ENCODE assay signal across 17 mouse cellular contexts in genomic region chr2:73611798-73612197, GRCm38 (mm10). TPM values are rescaled to one million over a fixed set of nuclear protein-coding genes. Genes with fewer than 3 reads are reported as not detected.
DNase-seq lines count a peak whose midpoint lies in the region; ATAC-seq and TF ChIP-seq lines count a peak whose summit lies in the region.
"Had no signal": no experiment of that assay in that cellular context is flagged by ENCODE, and none has a peak within 500 bp of the region (broad histone marks: within the 10 kb centered on the region; RNA-seq: fewer than 3 reads in every experiment).

No protein-coding gene starts in this region.

- 68% methylated on average over 6 of the region's 6 CpGs for WGBS in intestine, embryonic 14.5 days
- WGBS in intestine, embryonic 15.5 days = 72% methylated on average over 6 of the region's 6 CpGs
- WGBS in liver, adult 2 months = 88% methylated on average over 6 of the region's 6 CpGs
- 73% methylated on average over 6 of the region's 6 CpGs for WGBS in liver, postnatal 0 days (ENCODE audit: insufficient replicate concordance)

- no peak overlapping the region for H3K27ac ChIP-seq in intestine, embryonic 14.5 days (ENCODE audit: low read depth)
- no peak overlapping the region for H3K27ac ChIP-seq in intestine, embryonic 15.5 days
- H3K27ac ChIP-seq in liver, adult 2 months (replicated peaks; ENCODE audit: insufficient read depth, low read depth, low read length) = no peak overlapping the region
- H3K27ac ChIP-seq in liver, postnatal 0 days (ENCODE audit: low read depth) = no peak overlapping the region
- peak overlapping the region; percentile 96 for H3K27ac ChIP-seq in layer of hippocampus, adult 2 months
- H3K27ac ChIP-seq: embryonic facial prominence, embryonic 13.5 days; forebrain, embryonic 12.5 days; heart, embryonic 13.5 days had no signal

- H3K9me3 ChIP-seq in intestine, embryonic 14.5 days (ENCODE audit: control insufficient read depth, low read length) = no peaks in the 10 kb centered on the region
- no peaks in the 10 kb centered on the region for H3K9me3 ChIP-seq in intestine, embryonic 15.5 days
- H3K9me3 ChIP-seq in liver, postnatal 0 days (ENCODE audit: low read length) = no peaks in the 10 kb centered on the region
- H3K9me3 ChIP-seq: embryonic facial prominence, embryonic 13.5 days; forebrain, embryonic 12.5 days; heart, embryonic 13.5 days had no signal

- H3K4me2 ChIP-seq in intestine, embryonic 14.5 days (ENCODE audit: low read length) = no peak overlapping the region
- no peak overlapping the region for H3K4me2 ChIP-seq in intestine, embryonic 15.5 days (replicated peaks)
- no peak overlapping the region for H3K4me2 ChIP-seq in liver, postnatal 0 days (ENCODE audit: low read depth, low read length)
- H3K4me2 ChIP-seq in myocyte (ENCODE audit: low read depth) = no peak overlapping the region
- H3K4me2 ChIP-seq: embryonic facial prominence, embryonic 13.5 days; forebrain, embryonic 12.5 days; heart, embryonic 13.5 days had no signal

- ATAC-seq in intestine, embryonic 14.5 days (replicated peaks; ENCODE audit: low FRiP score, low TSS enrichment, low read depth) = no peak
- no peak for ATAC-seq in intestine, embryonic 15.5 days
- no peak for ATAC-seq in liver, postnatal 0 days
- ATAC-seq: forebrain, postnatal 0 days had no signal

- no peaks in the 10 kb centered on the region for H3K79me2 ChIP-seq in liver, adult 2 months (ENCODE audit: control insufficient read depth, insufficient read depth, low read length)
- H3K79me2 ChIP-seq in myocyte (ENCODE audit: control insufficient read depth, insufficient read depth) = no peaks in the 10 kb centered on the region

- TF ChIP-seq CTCF in liver, adult 2 months (IDR thresholded peaks at IDR 0.05; ENCODE audit: low read depth, low read length) = no peak
- no peak for TF ChIP-seq CTCF in liver, postnatal 0 days (IDR thresholded peaks at IDR 0.05; ENCODE audit: low read depth)
- TF ChIP-seq CTCF in layer of hippocampus, adult 2 months (conservative IDR thresholded peaks at IDR 0.05) = no peak

- no peaks in the 10 kb centered on the region for H3K4me1 ChIP-seq in intestine, embryonic 14.5 days (replicated peaks; ENCODE audit: control insufficient read depth, insufficient read depth, low read length)
- H3K4me1 ChIP-seq in intestine, embryonic 15.5 days (replicated peaks) = no peaks in the 10 kb centered on the region
- H3K4me1 ChIP-seq in liver, adult 2 months (ENCODE audit: control insufficient read depth, insufficient read depth, low read length) = peaks cover 14% of the 10 kb centered on the region
- no peaks in the 10 kb centered on the region for H3K4me1 ChIP-seq in liver, postnatal 0 days (ENCODE audit: insufficient read depth)
- H3K4me1 ChIP-seq: forebrain, embryonic 12.5 days had no signal

- no peak overlapping the region for H3K4me3 ChIP-seq in intestine, embryonic 14.5 days (ENCODE audit: low read depth, low read length)
- H3K4me3 ChIP-seq in intestine, embryonic 15.5 days (replicated peaks) = no peak overlapping the region
- no peak overlapping the region for H3K4me3 ChIP-seq in liver, adult 2 months (ENCODE audit: insufficient read depth, low read depth, low read length)
- H3K4me3 ChIP-seq in liver, postnatal 0 days (ENCODE audit: low read depth, low read length) = no peak overlapping the region
- H3K4me3 ChIP-seq in layer of hippocampus, adult 2 months = no peak overlapping the region
- H3K4me3 ChIP-seq in myocyte = no peak overlapping the region
- H3K4me3 ChIP-seq: embryonic facial prominence, embryonic 13.5 days; forebrain, embryonic 12.5 days; heart, embryonic 13.5 days had no signal

- no peaks in the 10 kb centered on the region for H3K27me3 ChIP-seq in intestine, embryonic 14.5 days (replicated peaks; ENCODE audit: control insufficient read depth, insufficient read depth, low read length)
- no peaks in the 10 kb centered on the region for H3K27me3 ChIP-seq in intestine, embryonic 15.5 days (replicated peaks)
- H3K27me3 ChIP-seq in liver, adult 2 months (ENCODE audit: control insufficient read depth, insufficient read depth, low read length) = no peaks in the 10 kb centered on the region
- no peaks in the 10 kb centered on the region for H3K27me3 ChIP-seq in liver, postnatal 0 days (ENCODE audit: insufficient read depth, low read length)
- H3K27me3 ChIP-seq in myocyte (ENCODE audit: control insufficient read depth, insufficient read depth, insufficient read length) = no peaks in the 10 kb centered on the region
- H3K27me3 ChIP-seq: embryonic facial prominence, embryonic 13.5 days; forebrain, embryonic 12.5 days; heart, embryonic 13.5 days had no signal

- DNase-seq in intestine, embryonic 14.5 days (ENCODE audit: low spot score) = peak; percentile 31
- DNase-seq in liver, adult 2 months (ENCODE audit: extremely low read depth, low read depth, low spot score) = peak; percentile 15
- DNase-seq in liver, postnatal 0 days = no peak
- peak; percentile 66 to 76 for DNase-seq in layer of hippocampus, adult 2 months (ENCODE audit: low spot score in 2 of 2)
- DNase-seq in lung, postnatal 14 days = no peak
- DNase-seq: adrenal gland, postnatal 10 days; cerebellum, adult 18-20 months; cerebellum, adult 9-11 months; cerebellum, postnatal 36 days; forebrain, postnatal 0 days; gastrocnemius, postnatal 14 days; heart, postnatal 36 days had no signal

- no peak for TF ChIP-seq POLR2A in liver, adult 2 months (IDR thresholded peaks at IDR 0.05; ENCODE audit: extremely low read depth, insufficient read depth, low read length)
- no peak for TF ChIP-seq POLR2A in myocyte (IDR thresholded peaks at IDR 0.05; ENCODE audit: insufficient read length, low read depth)

- TF ChIP-seq EP300 in liver, postnatal 0 days (IDR thresholded peaks at IDR 0.05; ENCODE audit: low read depth) = no peak

- no peak overlapping the region for H3ac ChIP-seq in myocyte (ENCODE audit: control insufficient read depth, insufficient read length)

- H3K36me3 ChIP-seq in intestine, embryonic 14.5 days (ENCODE audit: control insufficient read depth, insufficient read depth, low read length) = peaks cover 11% of the 10 kb centered on the region
- 0 out of 2 replicates have a peak, but pooled peaks cover 3% of the 10 kb centered on the region for H3K36me3 ChIP-seq in intestine, embryonic 15.5 days
- H3K36me3 ChIP-seq in liver, adult 2 months (ENCODE audit: control insufficient read depth, insufficient read depth, low read length) = no peaks in the 10 kb centered on the region
- H3K36me3 ChIP-seq in liver, postnatal 0 days (replicated peaks; ENCODE audit: insufficient read depth, low read length) = no peaks in the 10 kb centered on the region
- H3K36me3 ChIP-seq in myocyte (ENCODE audit: control insufficient read depth, insufficient read depth) = no peaks in the 10 kb centered on the region

- H3K9ac ChIP-seq in intestine, embryonic 14.5 days (ENCODE audit: low read length) = no peak overlapping the region
- no peak overlapping the region for H3K9ac ChIP-seq in intestine, embryonic 15.5 days
- no peak overlapping the region for H3K9ac ChIP-seq in liver, adult 2 months (ENCODE audit: low read depth, low read length)
- H3K9ac ChIP-seq in liver, postnatal 0 days (replicated peaks) = no peak overlapping the region
- H3K9ac ChIP-seq: embryonic facial prominence, embryonic 13.5 days; forebrain, embryonic 12.5 days; forebrain, postnatal 0 days; heart, embryonic 13.5 days had no signal

TF ChIP-seq in myocyte, 11 proteins besides CTCF, POLR2A, EP300 and RAD21:
- TF ChIP-seq TCF12 (IDR thresholded peaks at IDR 0.05; ENCODE audit: insufficient read depth, poor library complexity, severe bottlenecking) = peak; percentile 21
- TF ChIP-seq MYOD1 (IDR thresholded peaks at IDR 0.05; ENCODE audit: control insufficient read depth in 1 of 3, insufficient read length in 2 of 3, low read depth in 2 of 3) = peak; percentile 39 to 91 (median 77)
- no peak for TF ChIP-seq POLR2AphosphoS2 (IDR thresholded peaks at IDR 0.05; ENCODE audit: insufficient read length, low read depth)
- peak; percentile 7 for TF ChIP-seq USF1 (IDR thresholded peaks at IDR 0.05; ENCODE audit: low read depth)
- TF ChIP-seq MYOG (IDR thresholded peaks at IDR 0.05; ENCODE audit: control insufficient read depth in 1 of 3, insufficient read depth in 1 of 3, insufficient read length in 2 of 3, low read depth in 2 of 3) = peak; percentile 39 to 85 (median 51)
- no peak for TF ChIP-seq E2F4 (IDR thresholded peaks at IDR 0.05; ENCODE audit: insufficient read depth)

RNA-seq across cellular contexts. Expression of gene Chrna1, which starts 31.7 kb away (rescaled TPM):
- 0.08 and 0.20 TPM in 2 replicates for polyA plus RNA-seq in intestine, embryonic 14.5 days (2014; fragmentation: Nextera tagmentation; extraction: Ambion mirVana)
- 0.18 and 0.25 TPM in 2 replicates for polyA plus RNA-seq in intestine, embryonic 15.5 days (2015; fragmentation: Nextera tagmentation; extraction: Ambion mirVana)
- total RNA-seq in liver, adult 2 months (2014; rRNA removed) = not detected in 2 replicates
- polyA plus RNA-seq in liver, adult 2 months (2012; rRNA removed) = not detected in 2 replicates
- 0.06 and 0.18 TPM in 2 replicates for polyA plus RNA-seq in liver, postnatal 0 days (2015; fragmentation: Nextera tagmentation; extraction: Ambion mirVana)
- total RNA-seq in layer of hippocampus, adult 2 months (2021) = under 1 TPM; 0.42 to 0.54 TPM
- 391 TPM for polyA plus RNA-seq in myocyte (2012; fragmentation: generic; extraction: Trizol)
- total RNA-seq: heart, postnatal 36 days had no signal

Comparison
In these comparisons a context has a peak if more than half of its experiments do, and no peak if none do; other contexts are left out.
1. DNase-seq: peak in intestine, embryonic 14.5 days (single experiment), liver, adult 2 months (single experiment) and layer of hippocampus, adult 2 months (2 of 2); none in liver, postnatal 0 days (single experiment) and lung, postnatal 14 days (single experiment).
2. RNA of gene Chrna1, which starts 31.7 kb away (polyA plus RNA-seq): 391 TPM in myocyte (single experiment); 0.18 to 0.25 TPM in intestine, embryonic 15.5 days, 0.08 to 0.20 TPM in intestine, embryonic 14.5 days, 0.06 to 0.18 TPM in liver, postnatal 0 days and not detected in liver, adult 2 months; every median in the first group is over 100 times any median in the second.